Mouse (Mus musculus): Measurements from ENCODE around the gene Nme2.

DNA sequence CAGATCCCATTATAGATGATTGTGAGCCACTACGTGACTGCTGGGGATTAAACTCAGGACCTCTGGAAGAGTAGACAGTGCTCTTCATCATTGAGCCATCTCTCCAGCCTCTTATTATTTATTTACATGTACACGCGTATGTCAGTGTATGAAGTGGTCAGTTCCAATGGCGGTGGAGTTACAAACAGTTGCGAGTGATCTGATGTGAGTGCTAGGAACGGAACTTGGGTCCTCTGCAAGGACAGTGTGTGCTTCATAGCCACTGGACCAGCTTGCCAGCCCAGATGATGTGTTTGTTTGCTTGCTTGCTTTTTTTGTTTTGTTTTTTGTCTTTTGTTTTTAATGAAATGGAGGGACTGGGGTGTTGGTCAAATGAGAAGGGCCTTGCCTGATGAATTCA lies 13.1 kb upstream of the Nme2 start:
- TF ChIP-seq MYOD1 (IDR thresholded peaks at IDR 0.05; ENCODE audit: control insufficient read depth in 1 of 3, insufficient read length in 2 of 3, low read depth in 2 of 3) (no peak), POLR2A (IDR thresholded peaks at IDR 0.05; ENCODE audit: insufficient read length, low read depth) (no peak), TCF12 (IDR thresholded peaks at IDR 0.05; ENCODE audit: insufficient read depth, poor library complexity, severe bottlenecking) (no peak), E2F4 (IDR thresholded peaks at IDR 0.05; ENCODE audit: insufficient read depth) (no peak)

All from myocyte (in vitro differentiated cells).